Mouse (Mus musculus): Measurements from ENCODE around the gene Tomm20. TPM values are rescaled to one million over a fixed set of nuclear protein-coding genes. Genes with fewer than 3 reads are reported as not detected.
A peak's percentile ranks its signal among the peaks of the same experiment; 100 is the strongest.
"Not testable (repeated sequence)": the region's sequence is repeated elsewhere in the genome, so short reads cannot be mapped to it uniquely, and the experiment has no call there.

The Tomm20 gene
- polyA plus RNA-seq, 1 experiment from 2014 or later: 196 TPM

GRCm38 (mm10) chr8:126887639-126888006 is 58.0 kb downstream of the Tomm20 start:
- Histone ChIP-seq H3K36me3 (no peaks in the 10 kb centered on the region), H3K9ac (no peak overlapping the region), H3K27me3 (no peaks in the 10 kb centered on the region), H3K27ac (replicated peaks) (no peak overlapping the region), H3K4me1 (replicated peaks) (peaks cover 15% of the 10 kb centered on the region), H3K4me3 (no peak overlapping the region), H3K4me2 (no peak overlapping the region), H3K9me3 (no peaks in the 10 kb centered on the region)
- ATAC-seq (ENCODE audit: low FRiP score, low read depth): no peak
- WGBS: 74% methylated on average over 3 of the region's 3 CpGs

GRCm38 (mm10) chr8:126886741-126887638 is 58.7 kb downstream of the Tomm20 start:
- Histone ChIP-seq H3K27ac (replicated peaks) (peak overlapping the region; percentile 44; the same call in 1 of the 2 replicates), H3K9me3 (no peaks in the 10 kb centered on the region), H3K4me2 (no peak overlapping the region), H3K27me3 (no peaks in the 10 kb centered on the region), H3K36me3 (no peaks in the 10 kb centered on the region), H3K4me1 (replicated peaks) (peaks cover 15% of the 10 kb centered on the region), H3K4me3 (no peak overlapping the region), H3K9ac (no peak overlapping the region)
- no peak for ATAC-seq (ENCODE audit: low FRiP score, low read depth)
- WGBS: 47% methylated on average over 8 of the region's 8 CpGs

GRCm38 (mm10) chr8:126885554-126886485 is 59.8 kb downstream of the Tomm20 start:
- Histone ChIP-seq H3K36me3 (no peaks in the 10 kb centered on the region), H3K4me3 (no peak overlapping the region), H3K9me3 (no peaks in the 10 kb centered on the region), H3K4me1 (replicated peaks) (peaks cover 15% of the 10 kb centered on the region), H3K9ac (no peak overlapping the region), H3K27me3 (no peaks in the 10 kb centered on the region), H3K4me2 (no peak overlapping the region), H3K27ac (replicated peaks) (no peak overlapping the region)
- no peak for ATAC-seq (ENCODE audit: low FRiP score, low read depth)
- 74% methylated on average over 13 of the region's 13 CpGs for WGBS

GRCm38 (mm10) chr8:126884202-126884926 is 61.3 kb downstream of the Tomm20 start:
- no peaks in the 10 kb centered on the region for H3K27me3 ChIP-seq
- H3K4me1 ChIP-seq (replicated peaks): peaks cover 15% of the 10 kb centered on the region
- H3K27ac ChIP-seq (replicated peaks): peak overlapping the region; percentile 64
- H3K4me3 ChIP-seq: no peak overlapping the region
- peak; percentile 74 for ATAC-seq (ENCODE audit: low FRiP score, low read depth)
- 32% methylated on average over 6 of the region's 6 CpGs for WGBS
- no peak overlapping the region for H3K9ac ChIP-seq
- no peaks in the 10 kb centered on the region for H3K36me3 ChIP-seq
- no peak overlapping the region for H3K4me2 ChIP-seq
- H3K9me3 ChIP-seq: no peaks in the 10 kb centered on the region

- no peak overlapping the region for H3K4me2 ChIP-seq
- no peak overlapping the region for H3K4me3 ChIP-seq
- H3K9me3 ChIP-seq: no peaks in the 10 kb centered on the region
- H3K27me3 ChIP-seq: no peaks in the 10 kb centered on the region
- ATAC-seq (ENCODE audit: low FRiP score, low read depth): no peak
- H3K4me1 ChIP-seq (replicated peaks): peaks cover 15% of the 10 kb centered on the region
- no peaks in the 10 kb centered on the region for H3K36me3 ChIP-seq
- H3K9ac ChIP-seq: no peak overlapping the region
- peak overlapping the region; percentile 64 for H3K27ac ChIP-seq (replicated peaks)
- WGBS: 76% methylated on average over 5 of the region's 5 CpGs
These were observed 61.9 kb downstream of the Tomm20 start for GRCm38 (mm10) chr8:126883752-126884151.

GRCm38 (mm10) chr8:126882586-126882985 is 63.1 kb downstream of the Tomm20 start:
- not testable (repeated sequence) for H3K9ac ChIP-seq; H3K4me3 ChIP-seq; H3K27me3 ChIP-seq; H3K4me2 ChIP-seq; H3K27ac ChIP-seq (replicated peaks); ATAC-seq (ENCODE audit: low FRiP score, low read depth); H3K9me3 ChIP-seq; H3K36me3 ChIP-seq
- 96% methylated on average over 1 of the region's 1 CpGs for WGBS
- peaks cover 15% of the 10 kb centered on the region for H3K4me1 ChIP-seq (replicated peaks)

GRCm38 (mm10) chr8:126881641-126882140 is 64.0 kb downstream of the Tomm20 start:
- no peaks in the 10 kb centered on the region for H3K36me3 ChIP-seq
- peaks cover 9% of the 10 kb centered on the region for H3K4me1 ChIP-seq (replicated peaks)
- no peak overlapping the region for H3K4me2 ChIP-seq
- no peak overlapping the region for H3K4me3 ChIP-seq
- H3K9ac ChIP-seq: no peak overlapping the region
- H3K9me3 ChIP-seq: no peaks in the 10 kb centered on the region
- 86% methylated on average over 4 of the region's 4 CpGs for WGBS
- H3K27me3 ChIP-seq: no peaks in the 10 kb centered on the region
- no peak for ATAC-seq (ENCODE audit: low FRiP score, low read depth)
- H3K27ac ChIP-seq (replicated peaks): no peak overlapping the region

Other genes with a start within 250 kb of the Tomm20 start
- gene Rbm34, start 25.2 kb upstream of the Tomm20 start, polyA plus RNA-seq (2015; fragmentation: Nextera tagmentation; extraction: Ambion mirVana): 23.7 and 25.2 TPM in 2 replicates
- gene Pard3, start 118.0 kb upstream of the Tomm20 start, polyA plus RNA-seq (2015; fragmentation: Nextera tagmentation; extraction: Ambion mirVana): 18.2 and 20.2 TPM in 2 replicates